Mouse (Mus musculus): ENCODE measurements around the gene Nrtn. TPM values are rescaled to one million over a fixed set of nuclear protein-coding genes. Genes with fewer than 3 reads are reported as not detected.
A peak's percentile ranks its signal among the peaks of the same experiment; 100 is the strongest.

Gene Nrtn
- polyA plus RNA-seq, 1 experiment from 2014 or later: 0.84 TPM

- no peak overlapping the region for H3K4me2 ChIP-seq (ENCODE audit: low read length)
- WGBS: 35% methylated on average over 6 of the region's 6 CpGs
- ATAC-seq: no peak
Observed at GRCm38 (mm10) chr17:56729151-56729550, 28.2 kb downstream of the Nrtn start.

GRCm38 (mm10) chr17:56728117-56728516 lies 29.2 kb downstream of the Nrtn start:
- no peak overlapping the region for H3K27ac ChIP-seq (ENCODE audit: low read length)
- no peaks in the 10 kb centered on the region for H3K27me3 ChIP-seq (replicated peaks; ENCODE audit: control insufficient read depth, insufficient read depth, low read length)
- no peak overlapping the region for H3K4me3 ChIP-seq (replicated peaks; ENCODE audit: low read length)
- WGBS: 43% methylated on average over 12 of the region's 12 CpGs
- ATAC-seq: no peak
- H3K4me1 ChIP-seq (replicated peaks; ENCODE audit: control insufficient read depth, insufficient read depth, low read length): peaks cover 5% of the 10 kb centered on the region; the same call in 1 of the 2 replicates
- no peaks in the 10 kb centered on the region; the same call in 1 of the 2 replicates for H3K9me3 ChIP-seq (ENCODE audit: control insufficient read depth, low read length)
- H3K9ac ChIP-seq (replicated peaks; ENCODE audit: low read depth, low read length): no peak overlapping the region
- H3K4me2 ChIP-seq (ENCODE audit: low read length): no peak overlapping the region
- H3K36me3 ChIP-seq (ENCODE audit: control insufficient read depth, insufficient read depth): no peaks in the 10 kb centered on the region

More at GRCm38 (mm10) chr17:56729151-56729550, 28.2 kb downstream of the Nrtn start:
- no peaks in the 10 kb centered on the region; the same call in 1 of the 2 replicates for H3K9me3 ChIP-seq (ENCODE audit: control insufficient read depth, low read length)
- peaks cover 5% of the 10 kb centered on the region; the same call in 1 of the 2 replicates for H3K4me1 ChIP-seq (replicated peaks; ENCODE audit: control insufficient read depth, insufficient read depth, low read length)
- no peak overlapping the region for H3K9ac ChIP-seq (replicated peaks; ENCODE audit: low read depth, low read length)
- no peak overlapping the region for H3K4me3 ChIP-seq (replicated peaks; ENCODE audit: low read length)
- no peak overlapping the region for H3K27ac ChIP-seq (ENCODE audit: low read length)
- H3K36me3 ChIP-seq (ENCODE audit: control insufficient read depth, insufficient read depth): no peaks in the 10 kb centered on the region
- no peaks in the 10 kb centered on the region for H3K27me3 ChIP-seq (replicated peaks; ENCODE audit: control insufficient read depth, insufficient read depth, low read length)

- Histone ChIP-seq H3K27ac (ENCODE audit: low read length) (no peak overlapping the region), H3K4me1 (replicated peaks; ENCODE audit: control insufficient read depth, insufficient read depth, low read length) (peaks cover 5% of the 10 kb centered on the region; the same call in 1 of the 2 replicates), H3K4me3 (replicated peaks; ENCODE audit: low read length) (no peak overlapping the region), H3K36me3 (ENCODE audit: control insufficient read depth, insufficient read depth) (0 out of 2 replicates have a peak, but pooled peaks cover 2% of the 10 kb centered on the region), H3K9me3 (ENCODE audit: control insufficient read depth, low read length) (no peaks in the 10 kb centered on the region; the same call in 1 of the 2 replicates), H3K27me3 (replicated peaks; ENCODE audit: control insufficient read depth, insufficient read depth, low read length) (no peaks in the 10 kb centered on the region), H3K4me2 (ENCODE audit: low read length) (no peak overlapping the region), H3K9ac (replicated peaks; ENCODE audit: low read depth, low read length) (no peak overlapping the region)
- ATAC-seq: no peak
- 11% methylated on average over 12 of the region's 12 CpGs for WGBS
Observed at GRCm38 (mm10) chr17:56727659-56728058, 29.7 kb downstream of the Nrtn start.

DNA sequence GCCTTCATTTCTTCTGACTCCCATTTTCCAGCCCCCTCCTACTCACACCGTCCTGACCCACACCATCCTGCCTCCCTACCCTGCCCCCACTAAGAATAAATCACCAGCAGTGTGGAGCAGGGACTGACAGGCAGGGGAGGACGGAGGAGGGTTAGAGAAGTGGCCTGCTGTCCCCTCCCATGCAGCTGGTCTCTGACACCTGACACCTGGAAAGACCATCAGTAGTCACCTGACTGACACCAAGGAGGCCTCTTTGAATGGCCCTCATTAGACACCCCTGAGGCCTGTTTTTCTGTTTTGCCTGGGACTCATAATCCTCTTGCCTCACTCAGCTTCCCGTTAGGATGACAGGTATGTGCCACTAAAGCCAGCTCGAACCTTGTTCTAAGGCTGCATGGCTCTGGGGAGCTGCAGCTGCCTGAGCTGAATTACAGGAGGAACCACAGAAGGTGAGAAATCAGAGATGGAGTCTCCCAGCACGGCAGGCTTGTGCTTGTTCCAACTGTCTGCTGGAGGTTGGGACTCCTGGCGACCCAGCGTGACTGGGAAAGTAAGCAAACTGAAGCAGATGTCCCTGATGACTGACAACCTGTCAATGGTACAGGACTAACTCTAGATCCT lies 30.2 kb downstream of the Nrtn start:
- no peak for ATAC-seq
- WGBS: 8% methylated on average over 7 of the region's 7 CpGs
- H3K9me3 ChIP-seq (ENCODE audit: control insufficient read depth, low read length): no peaks in the 10 kb centered on the region; the same call in 1 of the 2 replicates

DNA sequence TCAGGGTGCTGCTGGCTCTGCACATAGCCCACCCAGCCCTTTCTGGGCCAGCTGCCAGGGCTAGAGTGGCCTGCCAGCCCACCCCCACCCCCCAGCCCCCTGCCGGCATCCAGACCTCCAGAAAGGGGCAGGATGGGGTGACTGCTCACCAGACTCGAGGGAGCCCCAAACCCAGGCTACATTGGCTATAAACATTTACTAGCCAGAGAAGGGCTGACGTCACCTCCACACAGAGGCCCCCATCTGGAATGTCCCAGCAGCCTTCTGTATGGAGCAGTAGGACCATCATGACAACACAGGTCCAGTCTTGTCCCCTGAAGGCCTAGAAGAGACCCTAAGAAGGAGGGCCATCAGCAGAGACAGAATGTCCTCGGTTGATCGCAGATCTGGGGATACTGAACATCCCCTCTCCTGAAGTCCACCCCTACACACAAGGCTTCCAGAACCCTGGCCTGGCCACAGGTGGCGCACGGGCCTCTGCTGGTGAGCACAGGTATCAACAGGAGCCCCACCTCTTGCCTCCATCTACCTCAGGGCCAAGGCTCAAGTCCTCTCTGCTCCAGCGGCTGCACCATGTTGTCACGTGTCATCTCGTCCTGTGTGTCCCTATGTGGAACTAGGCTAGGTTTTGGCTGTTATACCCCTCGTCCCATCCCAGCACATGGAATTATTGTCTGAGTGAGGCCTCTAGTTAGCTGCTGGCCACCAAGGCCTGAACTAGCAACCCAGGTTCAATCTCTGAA lies 33.7 kb downstream of the Nrtn start:
- Histone ChIP-seq H3K4me2 (ENCODE audit: low read length) (no peak overlapping the region), H3K36me3 (ENCODE audit: control insufficient read depth, insufficient read depth) (peaks cover 6% of the 10 kb centered on the region; the same call in 1 of the 2 replicates), H3K4me1 (replicated peaks; ENCODE audit: control insufficient read depth, insufficient read depth, low read length) (peaks cover 15% of the 10 kb centered on the region), H3K9ac (replicated peaks; ENCODE audit: low read depth, low read length) (no peak overlapping the region), H3K4me3 (replicated peaks; ENCODE audit: low read length) (no peak overlapping the region), H3K9me3 (ENCODE audit: control insufficient read depth, low read length) (no peaks in the 10 kb centered on the region; the same call in 1 of the 2 replicates), H3K27ac (ENCODE audit: low read length) (no peak overlapping the region), H3K27me3 (replicated peaks; ENCODE audit: control insufficient read depth, insufficient read depth, low read length) (no peaks in the 10 kb centered on the region)
- 84% methylated on average over 11 of the region's 11 CpGs for WGBS
- no peak for ATAC-seq

More for the DNA sequence above, 30.2 kb downstream of the Nrtn start:
- Histone ChIP-seq H3K4me2 (ENCODE audit: low read length) (no peak overlapping the region), H3K4me3 (replicated peaks; ENCODE audit: low read length) (no peak overlapping the region), H3K36me3 (ENCODE audit: control insufficient read depth, insufficient read depth) (0 out of 2 replicates have a peak, but pooled peaks cover 3% of the 10 kb centered on the region), H3K27ac (ENCODE audit: low read length) (no peak overlapping the region), H3K4me1 (replicated peaks; ENCODE audit: control insufficient read depth, insufficient read depth, low read length) (peaks cover 5% of the 10 kb centered on the region; the same call in 1 of the 2 replicates), H3K27me3 (replicated peaks; ENCODE audit: control insufficient read depth, insufficient read depth, low read length) (no peaks in the 10 kb centered on the region), H3K9ac (replicated peaks; ENCODE audit: low read depth, low read length) (no peak overlapping the region)

GRCm38 (mm10) chr17:56722441-56722840 lies 34.9 kb downstream of the Nrtn start:
- no peak for ATAC-seq
- 96% methylated on average over 5 of the region's 5 CpGs for WGBS
- H3K36me3 ChIP-seq (ENCODE audit: control insufficient read depth, insufficient read depth): peaks cover 6% of the 10 kb centered on the region; the same call in 1 of the 2 replicates
- H3K9ac ChIP-seq (replicated peaks; ENCODE audit: low read depth, low read length): no peak overlapping the region
- peaks cover 19% of the 10 kb centered on the region for H3K4me1 ChIP-seq (replicated peaks; ENCODE audit: control insufficient read depth, insufficient read depth, low read length)
- H3K4me3 ChIP-seq (replicated peaks; ENCODE audit: low read length): no peak overlapping the region
- H3K27me3 ChIP-seq (replicated peaks; ENCODE audit: control insufficient read depth, insufficient read depth, low read length): no peaks in the 10 kb centered on the region
- no peak overlapping the region for H3K4me2 ChIP-seq (ENCODE audit: low read length)
- no peak overlapping the region for H3K27ac ChIP-seq (ENCODE audit: low read length)
- H3K9me3 ChIP-seq (ENCODE audit: control insufficient read depth, low read length): no peaks in the 10 kb centered on the region; the same call in 1 of the 2 replicates

- Histone ChIP-seq H3K4me3 (replicated peaks; ENCODE audit: low read length) (peak within 1 kb of the TSS; percentile 87), H3K27ac (ENCODE audit: low read length) (peak within 1 kb of the TSS; percentile 86), H3K27me3 (replicated peaks; ENCODE audit: control insufficient read depth, insufficient read depth, low read length) (no peaks in the 10 kb centered on the region), H3K4me1 (replicated peaks; ENCODE audit: control insufficient read depth, insufficient read depth, low read length) (peaks cover 30% of the 10 kb centered on the region), H3K9ac (replicated peaks; ENCODE audit: low read depth, low read length) (peak within 1 kb of the TSS; percentile 92), H3K36me3 (ENCODE audit: control insufficient read depth, insufficient read depth) (peaks cover 4% of the 10 kb centered on the region; the same call in 1 of the 2 replicates), H3K4me2 (ENCODE audit: low read length) (peak within 1 kb of the TSS; percentile 73), H3K9me3 (ENCODE audit: control insufficient read depth, low read length) (no peaks in the 10 kb centered on the region)
- ATAC-seq: peak; percentile 75
- under 1% methylated on average over 59 of the region's 59 CpGs for WGBS
Observed at GRCm38 (mm10) chr17:56717363-56718058, 39.8 kb downstream of the Nrtn start, which contains the start of the genes Ndufa11 and Vmac. Gene Ndufa11 (plus strand): TSS chr17:56717767. Gene Vmac (minus strand): TSS chr17:56718022.

DNA sequence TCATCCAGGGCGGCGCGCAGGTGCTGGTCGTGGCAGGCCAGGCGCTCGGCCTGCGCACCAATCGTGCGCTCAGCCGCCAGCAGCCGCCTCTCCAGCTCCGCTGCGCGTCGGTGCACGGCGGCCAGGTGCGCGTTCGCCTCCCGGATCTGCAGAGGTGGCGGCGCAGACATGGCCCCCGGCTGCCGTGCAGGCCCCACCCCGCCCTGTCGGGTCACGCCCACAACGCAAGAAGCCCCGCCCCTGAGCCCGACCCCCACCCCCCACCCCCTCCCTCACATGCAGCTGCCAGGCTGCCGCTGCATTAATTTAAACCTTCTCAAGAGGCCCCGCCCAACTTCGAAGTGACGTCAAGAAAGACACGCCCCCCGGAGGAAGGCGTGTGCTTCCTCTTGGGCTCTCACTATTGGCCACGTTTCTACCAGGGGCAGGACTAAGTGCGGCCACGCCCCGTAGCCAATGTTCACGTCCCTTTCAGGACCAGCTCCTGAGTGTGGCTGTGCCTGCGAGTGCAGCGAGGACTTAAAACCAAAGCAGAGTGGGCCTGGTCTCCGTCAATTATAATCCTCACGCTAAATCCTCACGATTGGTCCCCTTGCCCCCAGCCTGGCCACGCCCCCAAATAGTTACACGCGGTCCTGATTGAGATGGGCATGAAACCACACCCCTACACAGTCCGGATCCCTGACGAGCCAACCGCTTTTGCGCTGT lies 40.5 kb downstream of the Nrtn start:
- Histone ChIP-seq H3K27me3 (replicated peaks; ENCODE audit: control insufficient read depth, insufficient read depth, low read length) (no peaks in the 10 kb centered on the region), H3K27ac (ENCODE audit: low read length) (peak overlapping the region; percentile 86), H3K4me1 (replicated peaks; ENCODE audit: control insufficient read depth, insufficient read depth, low read length) (peaks cover 30% of the 10 kb centered on the region), H3K4me3 (replicated peaks; ENCODE audit: low read length) (peak overlapping the region; percentile 87), H3K36me3 (ENCODE audit: control insufficient read depth, insufficient read depth) (peaks cover 4% of the 10 kb centered on the region; the same call in 1 of the 2 replicates), H3K9ac (replicated peaks; ENCODE audit: low read depth, low read length) (peak overlapping the region; percentile 92), H3K4me2 (ENCODE audit: low read length) (peak overlapping the region; percentile 73), H3K9me3 (ENCODE audit: control insufficient read depth, low read length) (no peaks in the 10 kb centered on the region)
- WGBS: under 1% methylated on average over 55 of the region's 55 CpGs
- ATAC-seq: peak; percentile 93

Data from forebrain, embryonic 16.5 days (tissue).